Mouse (Mus musculus): ENCODE measurements at regions not wholly inside any gene's neighbourhood (a gene's known extent, or its start where the extent isn't known, plus 50 kb on each side); places are given as distances from the start of the nearest gene placed in this dataset.

DNA sequence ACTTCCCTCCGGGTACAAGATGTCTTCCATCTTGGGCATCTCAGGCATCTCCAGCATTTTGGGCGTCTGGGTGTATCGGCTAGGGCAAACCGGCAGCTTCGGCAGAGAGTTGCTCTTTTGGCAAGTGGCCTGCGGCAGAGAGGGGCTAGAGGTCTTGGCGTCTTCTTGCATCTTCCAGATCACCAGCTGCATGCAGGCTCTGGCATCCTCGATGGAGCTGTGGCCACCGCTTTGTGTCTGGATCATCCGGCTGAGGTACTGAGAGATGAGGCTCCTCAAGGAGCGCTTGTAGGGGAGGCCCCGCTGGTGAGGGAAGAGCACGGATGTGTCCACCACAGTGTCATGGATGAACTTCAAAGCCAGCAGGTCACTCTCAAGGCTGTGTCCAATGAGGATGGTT, 59.9 kb upstream of the Supt20 start:
- H3K79me2 ChIP-seq (replicated peaks; ENCODE audit: control insufficient read depth, insufficient read depth, low read length), result no peaks in the 10 kb centered on the region
- H3K9ac ChIP-seq (ENCODE audit: low read depth, low read length), result no peak overlapping the region
- H3K4me1 ChIP-seq (ENCODE audit: control insufficient read depth, insufficient read depth, low read length), result no peaks in the 10 kb centered on the region
- H3K36me3 ChIP-seq (ENCODE audit: control insufficient read depth, insufficient read depth, low read length), result no peaks in the 10 kb centered on the region
- no peak for DNase-seq
- H3K27ac ChIP-seq, result no peak overlapping the region
- TF ChIP-seq CTCF (IDR thresholded peaks at IDR 0.05) (no peak), POLR2A (IDR thresholded peaks at IDR 0.05; ENCODE audit: insufficient read depth, low read depth, low read length) (no peak), EP300 (IDR thresholded peaks at IDR 0.05; ENCODE audit: insufficient read depth, low read depth, low read length) (no peak)
- WGBS, result 94% methylated on average over 13 of the region's 13 CpGs
- H3K27me3 ChIP-seq (ENCODE audit: control insufficient read depth, insufficient read depth, low read length), result no peaks in the 10 kb centered on the region
- H3K4me3 ChIP-seq, result no peak overlapping the region
- intact Hi-C loops (cut with DNase I), result no loop called here

DNA sequence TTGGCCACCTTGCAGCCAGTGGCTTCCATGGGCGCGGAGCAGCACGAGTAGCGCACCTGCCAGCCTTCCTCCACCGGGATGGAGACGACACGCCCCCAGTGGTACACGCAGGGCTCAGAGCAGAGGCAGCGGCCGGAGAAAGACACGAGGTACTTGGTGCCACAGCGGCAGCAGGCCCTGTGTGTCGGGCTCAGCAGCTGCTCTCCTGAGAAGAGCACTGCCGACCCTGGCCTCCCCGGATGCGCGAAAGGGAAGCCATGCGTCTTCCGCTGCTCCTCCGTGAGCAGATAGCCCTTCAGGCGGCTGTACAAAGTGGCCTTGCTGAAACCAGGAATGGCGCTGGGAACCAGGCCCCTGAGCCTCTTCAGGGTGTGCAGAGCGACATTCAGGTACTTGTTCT, 59.2 kb upstream of the Supt20 start:
- intact Hi-C loops (cut with DNase I), result no loop called here
- no peaks in the 10 kb centered on the region for H3K79me2 ChIP-seq (replicated peaks; ENCODE audit: control insufficient read depth, insufficient read depth, low read length)
- WGBS, result 92% methylated on average over 23 of the region's 23 CpGs

DNA sequence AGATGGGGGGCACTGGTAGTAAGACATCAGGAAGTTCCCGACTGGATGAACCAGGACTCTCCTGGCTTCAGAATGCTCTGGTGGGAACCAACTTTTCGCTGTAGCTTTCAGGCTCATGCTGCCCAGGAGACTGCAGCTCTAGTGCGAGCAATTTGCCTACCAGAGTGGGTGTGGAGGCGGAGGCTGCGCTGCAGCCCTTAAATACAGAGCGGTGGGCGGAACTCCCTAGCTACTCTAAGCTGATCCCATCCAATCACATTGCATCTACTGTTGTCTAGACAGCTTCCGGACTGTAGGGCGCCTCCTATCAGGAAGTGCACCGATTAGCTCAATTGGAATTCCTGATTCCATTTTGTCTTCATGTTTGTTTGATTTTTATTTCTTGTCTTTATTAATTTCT, 58.2 kb upstream of the Supt20 start:
- Histone ChIP-seq H3K9ac (ENCODE audit: low read depth, low read length) (no peak overlapping the region), H3K36me3 (ENCODE audit: control insufficient read depth, insufficient read depth, low read length) (no peaks in the 10 kb centered on the region), H3K79me2 (replicated peaks; ENCODE audit: control insufficient read depth, insufficient read depth, low read length) (no peaks in the 10 kb centered on the region), H3K4me1 (ENCODE audit: control insufficient read depth, insufficient read depth, low read length) (no peaks in the 10 kb centered on the region), H3K27ac (no peak overlapping the region), H3K27me3 (ENCODE audit: control insufficient read depth, insufficient read depth, low read length) (no peaks in the 10 kb centered on the region), H3K4me3 (no peak overlapping the region)
- no peak for TF ChIP-seq POLR2A (IDR thresholded peaks at IDR 0.05; ENCODE audit: insufficient read depth, low read depth, low read length)
- no peak for TF ChIP-seq EP300 (IDR thresholded peaks at IDR 0.05; ENCODE audit: insufficient read depth, low read depth, low read length)
- no peak for TF ChIP-seq CTCF (IDR thresholded peaks at IDR 0.05)
- intact Hi-C loops (cut with DNase I), result no loop called here
- no peak for DNase-seq
- WGBS, result 94% methylated on average over 10 of the region's 10 CpGs

More for the DNA sequence above, 59.2 kb upstream of the Supt20 start:
- no peaks in the 10 kb centered on the region for H3K4me1 ChIP-seq (ENCODE audit: control insufficient read depth, insufficient read depth, low read length)
- H3K9ac ChIP-seq (ENCODE audit: low read depth, low read length), result no peak overlapping the region
- H3K4me3 ChIP-seq, result no peak overlapping the region
- no peaks in the 10 kb centered on the region for H3K36me3 ChIP-seq (ENCODE audit: control insufficient read depth, insufficient read depth, low read length)
- no peaks in the 10 kb centered on the region for H3K27me3 ChIP-seq (ENCODE audit: control insufficient read depth, insufficient read depth, low read length)
- no peak overlapping the region for H3K27ac ChIP-seq
- TF ChIP-seq CTCF (IDR thresholded peaks at IDR 0.05) (no peak), POLR2A (IDR thresholded peaks at IDR 0.05; ENCODE audit: insufficient read depth, low read depth, low read length) (no peak), EP300 (IDR thresholded peaks at IDR 0.05; ENCODE audit: insufficient read depth, low read depth, low read length) (no peak)
- DNase-seq, result no peak
